Mouse (Mus musculus): Measurements from ENCODE around the gene Ren1. TPM values are rescaled to one million over a fixed set of nuclear protein-coding genes. Genes with fewer than 3 reads are reported as not detected.

Gene Ren1
- total RNA-seq (2014; rRNA removed): 0.14 and 0.15 TPM in 2 replicates
- polyA plus RNA-seq (2015; fragmentation: Nextera tagmentation; extraction: Ambion mirVana): 0.12 and 0.88 TPM in 2 replicates

DNA sequence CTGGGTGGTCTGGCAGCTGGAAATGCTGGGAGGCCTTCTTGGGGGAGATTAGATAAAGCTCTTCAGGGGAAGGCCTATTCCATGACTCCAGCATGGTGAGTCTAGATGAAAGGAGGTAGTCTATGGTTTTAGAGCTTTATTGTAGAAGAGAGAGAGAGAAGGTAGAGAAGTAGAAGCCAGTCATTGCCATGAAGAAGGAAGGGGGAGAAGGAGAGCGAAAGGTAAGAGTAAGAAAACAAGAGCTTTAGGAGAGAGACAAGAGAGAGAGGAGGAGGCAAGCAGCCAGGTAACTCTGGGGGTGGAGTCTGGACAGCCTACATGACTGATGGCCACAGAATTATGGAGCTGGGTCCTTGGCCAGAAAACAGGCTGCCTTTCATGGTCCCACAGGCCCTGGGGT is at the start of gene Ren1:
TSS of gene Ren1 (plus strand) at position 301 of the 400 bp plus-strand sequence.
- DNase-seq (no peak), ATAC-seq (no peak)
- Histone ChIP-seq H3K4me3 (ENCODE audit: low read depth, low read length) (no peak within 1 kb of the TSS), H3K9ac (no peak within 1 kb of the TSS), H3K9me3 (ENCODE audit: low read length) (no peaks in the 10 kb centered on the region), H3K4me2 (ENCODE audit: low read depth) (no peak within 1 kb of the TSS), H3K27me3 (ENCODE audit: insufficient read depth, low read length) (no peaks in the 10 kb centered on the region), H3K27ac (ENCODE audit: low read depth, low read length) (peak within 1 kb of the TSS; percentile 57; the same call in 1 of the 2 replicates), H3K4me1 (ENCODE audit: insufficient read depth) (no peaks in the 10 kb centered on the region; the same call in 1 of the 2 replicates), H3K36me3 (ENCODE audit: insufficient read depth) (no peaks in the 10 kb centered on the region)
- no peak for TF ChIP-seq CTCF (IDR thresholded peaks at IDR 0.05; ENCODE audit: low read depth)
- 95% methylated on average over 1 of the region's 1 CpGs for WGBS

- Histone ChIP-seq H3K9me3 (ENCODE audit: low read length) (no peaks in the 10 kb centered on the region), H3K9ac (no peak overlapping the region), H3K4me3 (ENCODE audit: low read depth, low read length) (no peak overlapping the region), H3K4me2 (ENCODE audit: low read depth) (no peak overlapping the region), H3K27me3 (ENCODE audit: insufficient read depth, low read length) (no peaks in the 10 kb centered on the region), H3K36me3 (ENCODE audit: insufficient read depth) (peaks cover 9% of the 10 kb centered on the region; the same call in 1 of the 2 replicates), H3K4me1 (ENCODE audit: insufficient read depth) (no peaks in the 10 kb centered on the region), H3K27ac (ENCODE audit: low read depth, low read length) (no peak overlapping the region)
- no peak for TF ChIP-seq CTCF (IDR thresholded peaks at IDR 0.05; ENCODE audit: low read depth)
- no peak; the same call in 1 of the 2 replicates for ATAC-seq
- whole genome bisulfite sequencing: 15% methylated on average over 3 of the region's 3 CpGs
- peak; percentile 19 for DNase-seq
These were observed 47.8 kb upstream of the Ren1 start for GRCm38 (mm10) chr1:133302540-133302939.

GRCm38 (mm10) chr1:133306842-133307241 is 43.5 kb upstream of the Ren1 start:
- peak; percentile 76 for DNase-seq
- ATAC-seq: peak; percentile 57; the same call in 1 of the 2 replicates
- under 1% methylated on average over 4 of the region's 4 CpGs for WGBS
- peak; percentile 85 for TF ChIP-seq CTCF (IDR thresholded peaks at IDR 0.05; ENCODE audit: low read depth)
- Histone ChIP-seq H3K4me1 (ENCODE audit: insufficient read depth) (no peaks in the 10 kb centered on the region), H3K4me3 (ENCODE audit: low read depth, low read length) (no peak overlapping the region), H3K9ac (no peak overlapping the region), H3K36me3 (ENCODE audit: insufficient read depth) (no peaks in the 10 kb centered on the region; the same call in 1 of the 2 replicates), H3K9me3 (ENCODE audit: low read length) (no peaks in the 10 kb centered on the region), H3K27ac (ENCODE audit: low read depth, low read length) (no peak overlapping the region), H3K27me3 (ENCODE audit: insufficient read depth, low read length) (no peaks in the 10 kb centered on the region), H3K4me2 (ENCODE audit: low read depth) (no peak overlapping the region)

DNA sequence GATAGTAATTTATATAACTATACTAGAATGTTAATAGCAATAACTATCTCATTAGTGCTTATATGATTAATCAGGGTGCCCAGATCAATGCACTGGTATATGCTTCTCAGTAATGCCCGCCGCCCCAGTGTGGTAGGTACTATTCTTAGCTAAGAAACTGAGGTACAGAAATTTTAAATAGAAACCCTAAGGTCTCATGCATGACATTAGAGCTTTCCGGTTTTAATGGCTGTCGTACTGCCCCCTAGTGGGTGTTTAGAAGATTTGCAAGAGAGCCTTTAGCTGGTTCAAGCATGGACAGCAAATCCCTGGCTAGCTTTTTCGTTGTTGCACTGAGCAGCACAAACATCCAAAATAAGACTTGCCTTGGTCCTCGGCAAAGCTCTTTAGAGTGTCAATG is 43.0 kb upstream of the Ren1 start:
- Histone ChIP-seq H3K36me3 (ENCODE audit: insufficient read depth) (no peaks in the 10 kb centered on the region; the same call in 1 of the 2 replicates), H3K27ac (ENCODE audit: low read depth, low read length) (no peak overlapping the region), H3K27me3 (ENCODE audit: insufficient read depth, low read length) (no peaks in the 10 kb centered on the region), H3K9me3 (ENCODE audit: low read length) (no peaks in the 10 kb centered on the region), H3K4me1 (ENCODE audit: insufficient read depth) (no peaks in the 10 kb centered on the region), H3K4me2 (ENCODE audit: low read depth) (no peak overlapping the region), H3K4me3 (ENCODE audit: low read depth, low read length) (no peak overlapping the region), H3K9ac (no peak overlapping the region)
- TF ChIP-seq CTCF (IDR thresholded peaks at IDR 0.05; ENCODE audit: low read depth): peak; percentile 79
- ATAC-seq (0 out of 2 replicates have a peak, but pooled peaks have one; percentile 16), DNase-seq (peak; percentile 82)
- 8% methylated on average over 6 of the region's 6 CpGs for WGBS

GRCm38 (mm10) chr1:133309652-133310267 is 40.5 kb upstream of the Ren1 start, which contains the start of gene Golt1a:
Gene Golt1a (plus strand): TSS chr1:133309800.
- Histone ChIP-seq H3K4me1 (ENCODE audit: insufficient read depth) (peaks cover 5% of the 10 kb centered on the region), H3K4me2 (ENCODE audit: low read depth) (no peak within 1 kb of the TSS), H3K9ac (no peak within 1 kb of the TSS), H3K36me3 (ENCODE audit: insufficient read depth) (no peaks in the 10 kb centered on the region), H3K27me3 (ENCODE audit: insufficient read depth, low read length) (no peaks in the 10 kb centered on the region), H3K4me3 (ENCODE audit: low read depth, low read length) (no peak within 1 kb of the TSS), H3K27ac (ENCODE audit: low read depth, low read length) (no peak within 1 kb of the TSS), H3K9me3 (ENCODE audit: low read length) (no peaks in the 10 kb centered on the region)
- WGBS: 75% methylated on average over 14 of the region's 14 CpGs
- no peak for TF ChIP-seq CTCF (IDR thresholded peaks at IDR 0.05; ENCODE audit: low read depth)
- DNase-seq (no peak), ATAC-seq (no peak)

- peak; percentile 46 for TF ChIP-seq CTCF (IDR thresholded peaks at IDR 0.05; ENCODE audit: low read depth)
- ATAC-seq (no peak), DNase-seq (no peak)
- no peak overlapping the region for H3K4me2 ChIP-seq (ENCODE audit: low read depth)
- H3K9ac ChIP-seq: no peak overlapping the region
- H3K4me3 ChIP-seq (ENCODE audit: low read depth, low read length): no peak overlapping the region
- H3K36me3 ChIP-seq (ENCODE audit: insufficient read depth): no peaks in the 10 kb centered on the region
- no peaks in the 10 kb centered on the region for H3K27me3 ChIP-seq (ENCODE audit: insufficient read depth, low read length)
- WGBS: 54% methylated on average over 4 of the region's 4 CpGs
- no peak overlapping the region for H3K27ac ChIP-seq (ENCODE audit: low read depth, low read length)
- peaks cover 5% of the 10 kb centered on the region for H3K4me1 ChIP-seq (ENCODE audit: insufficient read depth)
- no peaks in the 10 kb centered on the region for H3K9me3 ChIP-seq (ENCODE audit: low read length)
These were observed 39.1 kb upstream of the Ren1 start for GRCm38 (mm10) chr1:133311240-133311639.

DNA sequence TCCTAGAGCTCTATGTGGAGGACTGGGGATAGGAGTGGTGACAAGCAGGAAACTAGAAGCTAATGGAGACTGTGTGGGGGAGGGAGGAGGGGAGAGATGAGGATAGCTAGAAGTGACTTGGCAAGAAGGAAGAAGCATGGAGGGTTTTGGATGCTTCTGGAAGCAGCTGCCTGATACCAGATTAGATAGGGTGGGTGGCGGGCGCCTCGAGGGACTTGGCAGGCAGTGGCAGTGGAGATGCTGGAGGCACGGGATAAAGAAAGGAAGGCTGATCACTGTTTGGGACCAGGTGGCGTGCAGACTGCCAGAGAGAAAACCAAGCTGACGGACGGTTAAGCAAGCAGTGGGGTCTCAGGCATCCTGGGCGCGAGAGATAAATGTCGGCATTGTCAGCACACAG is 38.4 kb upstream of the Ren1 start:
- H3K4me2 ChIP-seq (ENCODE audit: low read depth): 0 out of 2 replicates have a peak overlapping the region, but pooled peaks have one; percentile 2
- peak; percentile 91 for ATAC-seq
- peak; percentile 83 for DNase-seq
- no peaks in the 10 kb centered on the region for H3K36me3 ChIP-seq (ENCODE audit: insufficient read depth)
- no peaks in the 10 kb centered on the region for H3K27me3 ChIP-seq (ENCODE audit: insufficient read depth, low read length)
- H3K27ac ChIP-seq (ENCODE audit: low read depth, low read length): no peak overlapping the region
- no peak for TF ChIP-seq CTCF (IDR thresholded peaks at IDR 0.05; ENCODE audit: low read depth)
- no peak overlapping the region for H3K9ac ChIP-seq
- no peak overlapping the region for H3K4me3 ChIP-seq (ENCODE audit: low read depth, low read length)
- peaks cover 5% of the 10 kb centered on the region for H3K4me1 ChIP-seq (ENCODE audit: insufficient read depth)
- no peaks in the 10 kb centered on the region for H3K9me3 ChIP-seq (ENCODE audit: low read length)
- WGBS: 11% methylated on average over 10 of the region's 10 CpGs
